Mouse (Mus musculus): ENCODE results near the gene D10Jhu81e. TPM values are rescaled to one million over a fixed set of nuclear protein-coding genes. Genes with fewer than 3 reads are reported as not detected.

D10Jhu81e gene
- 133 TPM for polyA plus RNA-seq (2015; fragmentation: Illumina TruSeq; extraction: RNeasy Lipid Tissue Mini Kit (QIAGEN cat#74804); ENCODE audit: low read depth, low replicate concordance)

GRCm38 (mm10) chr10:78169281-78170042 is at the start of gene D10Jhu81e:
Gene D10Jhu81e (minus strand): TSS chr10:78169782.

GRCm38 (mm10) chr10:78184531-78185380 is 15.2 kb upstream of the D10Jhu81e start, which contains the start of gene Pwp2:
Gene Pwp2 (minus strand): TSS chr10:78185149.

Other genes starting within 250 kb of the D10Jhu81e start
- gene Trpm2, start 199.2 kb downstream of the D10Jhu81e start, polyA plus RNA-seq (2015; fragmentation: Illumina TruSeq; extraction: RNeasy Lipid Tissue Mini Kit (QIAGEN cat#74804); ENCODE audit: low read depth, low replicate concordance): 19.7 TPM
- 41.3 TPM for gene 1810043G02Rik, start 191.3 kb downstream of the D10Jhu81e start, polyA plus RNA-seq (2015; fragmentation: Illumina TruSeq; extraction: RNeasy Lipid Tissue Mini Kit (QIAGEN cat#74804); ENCODE audit: low read depth, low replicate concordance)
- 90.2 TPM for gene Pfkl, start 159.7 kb downstream of the D10Jhu81e start, polyA plus RNA-seq (2015; fragmentation: Illumina TruSeq; extraction: RNeasy Lipid Tissue Mini Kit (QIAGEN cat#74804); ENCODE audit: low read depth, low replicate concordance)
- not detected for gene Dnmt3l, start 127.8 kb downstream of the D10Jhu81e start, polyA plus RNA-seq (2015; fragmentation: Illumina TruSeq; extraction: RNeasy Lipid Tissue Mini Kit (QIAGEN cat#74804); ENCODE audit: low read depth, low replicate concordance)
- not detected for gene Aire, start 126.2 kb downstream of the D10Jhu81e start, polyA plus RNA-seq (2015; fragmentation: Illumina TruSeq; extraction: RNeasy Lipid Tissue Mini Kit (QIAGEN cat#74804); ENCODE audit: low read depth, low replicate concordance)
- 4.7 TPM for gene Icosl, start 100.5 kb downstream of the D10Jhu81e start, polyA plus RNA-seq (2015; fragmentation: Illumina TruSeq; extraction: RNeasy Lipid Tissue Mini Kit (QIAGEN cat#74804); ENCODE audit: low read depth, low replicate concordance)
- gene Pwp2, start 15.4 kb upstream of the D10Jhu81e start, polyA plus RNA-seq (2015; fragmentation: Illumina TruSeq; extraction: RNeasy Lipid Tissue Mini Kit (QIAGEN cat#74804); ENCODE audit: low read depth, low replicate concordance): 15.9 TPM
- gene Trappc10, start 74.9 kb upstream of the D10Jhu81e start, polyA plus RNA-seq (2015; fragmentation: Illumina TruSeq; extraction: RNeasy Lipid Tissue Mini Kit (QIAGEN cat#74804); ENCODE audit: low read depth, low replicate concordance): 56.0 TPM
- 156 TPM for gene Agpat3, start 182.7 kb upstream of the D10Jhu81e start, polyA plus RNA-seq (2015; fragmentation: Illumina TruSeq; extraction: RNeasy Lipid Tissue Mini Kit (QIAGEN cat#74804); ENCODE audit: low read depth, low replicate concordance)
- gene Rrp1, start 243.3 kb upstream of the D10Jhu81e start, polyA plus RNA-seq (2015; fragmentation: Illumina TruSeq; extraction: RNeasy Lipid Tissue Mini Kit (QIAGEN cat#74804); ENCODE audit: low read depth, low replicate concordance): 334 TPM